Mouse (Mus musculus) spleen, postnatal 10 days (tissue): ENCODE measurements at regions not wholly inside any gene's neighbourhood (a gene's known extent, or its start where the extent isn't known, plus 50 kb on each side); places are given as distances from the start of the nearest gene placed in this dataset.

ENCODE experiments used
- DNase-seq, 2 experiments: peaks; one replicate each; pipeline ENCODE4 v3.0.0; 2021 to 2022; ENCODE audit warnings: low spot score in 2 of 2

DNA sequence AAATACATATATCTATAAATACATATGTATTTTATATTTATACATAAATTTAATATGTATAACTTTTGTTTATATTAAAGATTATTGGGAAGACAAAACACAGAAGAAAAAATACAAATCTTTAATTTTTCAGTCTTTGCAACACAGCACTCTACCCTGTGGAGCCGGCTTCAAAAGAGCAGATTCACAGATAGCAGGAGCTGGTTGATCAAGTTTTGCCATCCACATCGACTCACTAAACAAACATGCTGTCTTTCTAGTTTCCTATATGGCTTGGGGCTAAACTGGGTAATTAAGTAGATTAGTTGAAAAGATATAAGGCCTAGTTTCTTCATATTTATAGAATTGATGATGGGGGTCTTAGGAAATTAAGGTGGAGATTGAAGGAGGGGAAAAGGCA is 311.2 kb upstream of the Marcks start:
- no peak for DNase-seq

DNA sequence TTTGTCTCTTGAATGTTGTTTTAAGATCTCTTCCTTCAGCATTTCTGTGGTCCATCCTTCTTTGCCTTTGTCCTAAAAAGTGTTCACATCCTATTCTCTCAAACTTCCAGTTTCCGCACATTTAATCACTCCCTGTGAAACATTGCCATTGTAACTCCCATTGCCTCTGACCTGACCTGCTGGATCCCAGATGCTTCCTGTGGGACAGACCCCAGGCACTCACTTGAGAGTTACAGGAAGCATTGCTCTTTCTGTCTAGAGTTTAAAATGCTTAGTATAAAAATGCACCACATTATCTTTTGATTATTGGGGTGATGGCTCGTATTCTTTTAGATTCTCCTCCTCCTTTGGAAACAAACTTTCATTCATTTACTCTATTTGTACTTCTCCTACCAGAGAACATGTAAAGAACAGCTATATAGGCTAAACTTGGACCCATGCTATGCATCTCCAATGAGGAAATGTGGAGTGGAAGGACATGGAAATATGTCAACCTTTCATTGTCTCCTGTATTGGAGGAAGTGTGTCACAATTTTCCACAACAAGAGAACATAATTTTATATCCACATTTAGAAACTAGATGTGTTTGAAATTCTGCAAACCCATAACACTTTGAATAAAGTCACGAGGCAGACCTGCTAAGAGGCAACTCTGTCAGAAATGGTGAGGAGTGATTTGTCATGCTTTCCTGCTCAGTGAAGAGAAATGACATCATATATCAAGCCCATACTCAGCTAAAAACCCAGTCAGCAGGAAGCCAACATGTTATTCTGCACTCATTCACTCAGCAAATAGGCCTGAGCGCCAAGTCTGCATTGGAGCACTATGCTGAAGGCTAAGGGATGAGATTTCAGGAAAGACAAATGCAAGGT is 308.8 kb upstream of the Marcks start:
- DNase-seq, result no peak

DNA sequence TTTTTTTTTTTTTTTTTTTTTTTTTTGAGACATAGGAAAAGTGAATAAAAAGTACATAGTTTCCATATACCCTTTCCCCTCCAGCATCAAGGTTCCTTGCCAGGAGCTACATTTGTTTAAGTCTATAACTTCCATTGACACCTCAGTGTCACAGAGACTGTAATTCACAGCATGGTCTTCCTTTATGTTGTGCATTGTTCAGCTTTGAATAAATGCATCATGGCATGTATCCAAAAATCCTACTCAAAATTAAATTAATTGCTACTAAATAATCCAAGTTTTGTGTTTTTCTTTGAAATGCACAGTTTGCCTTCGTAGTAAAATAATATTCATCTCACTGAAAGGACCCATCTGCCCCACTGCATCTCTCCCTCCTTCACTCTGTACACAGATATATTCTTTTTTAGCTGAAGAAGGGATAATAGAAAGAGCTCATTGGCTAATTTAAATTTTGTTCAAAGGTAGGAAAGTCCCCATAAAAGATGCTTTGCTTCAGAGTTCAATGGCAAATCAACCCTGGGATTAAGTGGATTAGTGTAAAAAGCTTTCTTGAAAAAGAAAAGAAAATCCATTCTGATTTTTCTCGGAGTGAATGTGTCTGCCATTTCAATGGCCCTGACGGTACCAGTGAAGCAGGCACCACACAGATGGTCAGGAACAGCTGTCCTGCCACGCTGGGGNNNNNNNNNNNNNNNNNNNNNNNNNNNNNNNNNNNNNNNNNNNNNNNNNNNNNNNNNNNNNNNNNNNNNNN is 301.3 kb upstream of the Marcks start:
- DNase-seq, result no peak

DNA sequence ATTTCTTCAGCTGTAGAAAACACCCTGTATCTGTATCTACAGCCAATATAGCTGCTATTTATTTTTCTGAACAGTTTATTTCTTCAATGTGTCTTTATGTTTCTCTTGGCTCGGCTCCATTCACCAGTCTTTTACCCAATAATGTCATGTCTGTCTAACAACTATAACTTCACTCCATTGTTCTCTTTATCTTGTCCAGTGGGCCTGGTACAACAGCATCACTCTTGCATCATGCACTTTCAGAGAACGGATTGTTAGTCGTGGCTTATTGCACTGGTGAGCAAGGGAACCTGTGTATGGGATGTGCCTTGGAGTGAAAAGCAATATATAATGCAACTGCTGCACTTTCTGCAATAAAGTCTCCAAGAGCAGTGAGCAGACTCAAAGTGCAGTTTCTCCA is 299.6 kb upstream of the Marcks start:
- DNase-seq, result no peak

DNA sequence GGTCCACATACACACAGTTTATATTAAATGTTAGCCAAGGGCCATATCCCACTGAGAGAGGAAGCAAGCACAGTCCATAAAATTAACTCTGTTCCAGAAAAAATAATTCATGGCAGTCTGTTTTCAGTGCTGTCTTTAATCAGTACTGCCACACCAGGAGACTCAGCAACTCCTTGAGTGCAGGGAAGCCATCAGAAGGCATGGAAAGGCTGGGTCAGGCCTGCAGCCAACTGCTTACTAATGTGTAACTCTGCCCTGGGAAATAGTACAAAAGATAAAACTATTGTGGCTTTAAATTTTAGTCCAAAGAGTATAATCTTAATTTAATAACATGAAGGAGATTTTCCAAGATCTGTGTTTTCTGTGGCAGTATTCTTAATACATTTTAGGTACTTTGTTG is 298.1 kb upstream of the Marcks start:
- DNase-seq, result no peak

DNA sequence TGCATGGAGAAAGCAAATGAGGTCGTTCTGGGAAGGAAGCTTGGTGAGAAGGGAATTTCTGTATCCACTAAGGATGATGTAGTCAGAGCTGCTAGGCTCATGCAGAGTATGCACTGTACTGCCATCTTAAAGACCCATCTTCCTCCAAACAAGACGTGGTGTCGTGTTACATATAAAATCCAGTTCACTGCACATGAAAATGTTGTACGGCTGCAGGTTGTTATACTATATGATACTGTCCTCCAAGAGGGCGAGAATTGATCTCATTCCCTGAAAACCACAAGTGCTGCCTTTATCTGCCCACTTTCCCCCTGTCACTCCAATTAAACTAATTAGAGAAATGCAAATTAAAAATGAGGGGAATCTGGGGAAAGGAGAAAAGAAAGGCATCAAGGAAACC is 295.5 kb upstream of the Marcks start:
- no peak for DNase-seq

DNA sequence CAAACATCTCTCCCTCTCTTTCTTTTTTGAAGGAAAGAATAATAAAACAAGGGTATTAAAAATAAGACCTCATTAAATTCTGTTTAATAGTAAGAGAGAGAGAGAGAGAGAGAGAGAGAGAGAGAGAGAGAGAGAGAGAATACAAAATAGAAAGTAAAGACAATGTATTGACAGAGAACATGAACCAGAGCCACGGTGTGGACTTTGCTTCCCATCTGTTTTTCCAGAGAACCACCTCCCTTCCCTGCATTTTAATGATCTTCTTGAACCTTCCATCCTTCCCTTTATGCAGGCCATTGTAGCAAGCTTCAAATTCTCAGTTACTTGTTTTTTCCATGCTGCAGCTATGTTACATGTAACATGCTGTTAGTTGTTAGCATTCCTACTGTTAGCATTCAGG is 284.3 kb upstream of the Marcks start:
- no peak for DNase-seq

DNA sequence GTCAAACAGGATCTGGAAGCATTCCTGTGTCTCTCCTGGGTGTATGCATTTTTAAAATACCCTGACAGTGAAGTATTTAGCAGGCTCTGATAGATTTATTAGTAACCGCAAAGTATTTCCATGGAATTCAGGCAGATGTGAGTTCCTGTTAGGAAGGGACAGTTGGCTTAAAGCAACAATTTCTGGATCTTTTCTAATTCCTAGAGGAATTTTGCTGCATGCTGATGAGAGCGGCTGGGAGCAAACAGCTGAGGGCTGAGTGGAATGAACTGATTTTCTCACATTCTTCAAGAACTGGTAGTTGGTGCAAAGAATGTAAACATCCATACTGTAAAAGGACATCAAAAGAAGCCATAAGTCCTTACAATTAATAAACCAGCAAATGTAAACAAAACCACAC is 283.9 kb upstream of the Marcks start:
- no peak for DNase-seq

DNA sequence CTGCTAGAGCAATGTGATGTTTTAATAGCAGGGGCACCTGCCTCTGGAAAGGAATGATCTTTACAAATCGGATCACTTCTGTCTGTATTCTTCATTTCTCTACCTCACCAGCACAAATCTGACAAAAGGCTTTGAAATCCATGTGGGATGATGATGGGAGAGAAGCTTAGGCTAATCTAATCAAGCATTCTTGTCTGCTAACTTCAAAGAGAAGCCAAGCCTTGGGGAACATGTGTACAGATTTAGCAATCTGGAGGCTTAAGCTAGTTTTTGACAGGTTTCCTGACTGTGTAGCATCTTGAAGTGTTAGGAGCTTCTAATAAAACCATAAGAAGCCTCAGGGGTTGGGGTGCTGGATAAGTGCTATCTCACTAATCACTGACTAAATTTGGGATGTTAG is 277.6 kb upstream of the Marcks start:
- no peak for DNase-seq

DNA sequence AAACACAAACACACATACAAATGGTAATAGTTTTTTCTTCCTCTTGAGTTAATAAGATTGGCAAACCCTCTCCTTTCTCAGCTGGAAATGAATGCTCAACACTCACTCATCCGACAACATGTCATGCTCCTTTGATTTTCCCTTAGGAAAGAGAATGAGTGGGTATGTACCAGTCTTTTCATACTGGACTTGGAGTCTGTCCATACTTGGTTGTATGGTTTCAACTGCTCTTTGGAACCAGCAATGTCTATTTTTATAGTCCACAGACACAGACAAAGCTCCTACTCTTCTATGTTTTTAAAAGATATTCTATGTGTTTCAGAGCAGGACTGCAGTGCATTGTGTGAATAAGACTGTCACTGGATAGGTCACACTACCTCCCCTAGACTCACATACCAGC is 273.7 kb upstream of the Marcks start:
- no peak for DNase-seq

DNA sequence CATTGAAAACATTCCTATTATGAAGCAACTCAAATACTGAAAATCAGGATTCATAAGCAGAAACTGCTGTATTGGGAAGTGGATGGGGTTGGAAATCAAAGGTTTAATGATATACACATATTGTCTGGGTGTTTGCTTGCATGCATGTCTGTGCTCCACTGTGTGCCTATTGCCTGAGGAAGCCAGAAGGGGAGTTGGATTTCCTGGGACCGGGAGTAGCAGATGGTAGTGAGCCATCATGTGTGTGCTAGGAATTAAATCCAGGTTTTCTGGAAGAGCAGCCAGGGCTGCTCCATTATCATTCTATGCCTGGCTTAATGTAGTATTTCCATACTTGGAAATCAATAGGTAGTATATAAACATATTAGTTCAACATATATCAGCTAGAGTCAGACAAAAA is 271.0 kb upstream of the Marcks start:
- no peak for DNase-seq

DNA sequence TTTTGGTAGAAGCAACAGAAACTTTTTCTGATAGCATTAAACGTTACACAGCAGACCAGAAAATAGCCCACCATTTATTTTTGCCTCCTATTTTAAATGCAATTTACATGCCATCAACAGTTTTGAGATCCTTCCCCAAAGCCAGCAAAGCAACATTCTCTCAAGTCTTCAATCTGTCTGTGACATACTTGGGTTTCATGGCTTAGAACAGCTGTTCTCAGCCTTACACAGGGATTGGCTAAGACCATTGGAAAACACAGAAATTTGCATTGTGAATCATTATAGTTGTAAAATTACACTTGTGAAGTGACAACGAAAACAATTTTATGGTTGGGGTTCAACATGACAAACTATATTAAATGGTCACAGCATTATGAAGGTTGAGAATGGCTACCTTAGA is 268.8 kb upstream of the Marcks start:
- DNase-seq, result no peak

DNA sequence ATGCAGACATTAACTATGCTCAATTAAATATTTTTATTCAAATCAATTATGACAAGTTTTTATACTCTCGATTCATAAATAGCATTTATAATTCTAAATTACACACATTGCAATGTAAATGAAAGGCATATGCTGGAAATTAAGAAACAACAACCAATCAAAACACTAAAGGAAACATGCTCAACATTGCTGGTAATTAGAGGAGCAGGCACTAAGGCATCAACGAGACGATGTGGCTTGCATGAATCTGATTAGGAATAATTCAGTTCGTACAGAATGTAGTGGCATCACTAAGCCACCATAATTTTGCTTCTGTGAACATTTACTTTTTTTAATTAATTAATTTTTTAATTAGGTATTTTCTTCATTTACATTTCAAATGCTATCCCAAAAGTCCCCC is 266.2 kb upstream of the Marcks start:
- no peak for DNase-seq

DNA sequence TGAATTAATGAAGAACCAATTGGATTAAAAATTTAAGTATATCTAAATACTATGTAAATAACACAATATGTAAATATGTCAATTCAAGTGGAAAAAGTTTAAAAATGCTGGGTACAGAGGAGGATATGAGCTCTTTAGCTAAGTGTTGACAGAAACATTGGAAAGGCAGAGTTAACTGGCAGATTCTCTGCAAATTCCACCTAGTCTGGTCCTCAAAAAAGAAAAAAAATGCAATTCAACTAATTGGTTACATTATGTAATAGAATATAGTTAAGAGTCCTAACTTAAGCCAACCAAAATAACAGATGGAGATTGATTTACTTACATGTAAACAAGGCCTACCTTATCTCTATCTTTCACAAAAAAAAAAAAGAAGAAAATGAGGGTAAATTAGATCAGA is 265.7 kb upstream of the Marcks start:
- DNase-seq, result no peak

DNA sequence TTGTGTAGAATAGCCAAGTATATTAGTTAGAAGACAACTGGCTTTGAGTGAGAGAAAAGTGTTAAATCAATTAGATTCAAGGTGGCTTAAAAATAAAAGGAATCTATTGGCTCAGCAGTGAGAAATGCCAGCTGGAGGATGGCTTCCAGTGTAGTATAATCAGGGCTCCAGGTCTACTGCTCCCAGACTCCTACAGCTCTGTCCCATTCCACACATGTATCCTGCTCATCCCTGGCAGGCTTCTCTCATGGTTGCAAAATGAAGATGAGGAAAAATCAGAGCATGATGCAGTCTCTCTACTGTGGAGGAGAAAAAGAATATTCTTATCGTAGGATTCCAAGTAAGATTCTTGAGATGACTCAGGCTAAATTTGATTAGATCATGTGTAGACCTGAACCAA is 263.7 kb upstream of the Marcks start:
- DNase-seq, result no peak

DNA sequence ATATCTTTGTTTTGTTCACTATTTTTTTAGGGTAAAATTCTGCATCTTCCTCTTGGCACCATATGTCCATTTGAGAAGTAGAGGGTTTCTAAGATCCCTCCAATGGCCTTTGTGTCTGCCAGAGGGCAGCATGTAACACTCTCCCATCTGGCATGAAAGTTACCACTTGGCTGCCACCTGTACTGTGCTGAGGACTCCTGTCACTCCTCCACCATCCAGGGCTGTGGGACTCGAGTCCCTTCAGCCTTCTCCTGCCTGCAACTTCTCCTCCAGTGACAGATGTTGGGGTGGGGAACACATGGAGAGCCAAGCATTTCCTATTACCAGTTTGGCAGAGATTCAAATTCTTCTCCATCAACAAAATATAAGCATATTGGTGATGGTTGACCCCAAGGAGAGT is 262.3 kb upstream of the Marcks start:
- no peak for DNase-seq

DNA sequence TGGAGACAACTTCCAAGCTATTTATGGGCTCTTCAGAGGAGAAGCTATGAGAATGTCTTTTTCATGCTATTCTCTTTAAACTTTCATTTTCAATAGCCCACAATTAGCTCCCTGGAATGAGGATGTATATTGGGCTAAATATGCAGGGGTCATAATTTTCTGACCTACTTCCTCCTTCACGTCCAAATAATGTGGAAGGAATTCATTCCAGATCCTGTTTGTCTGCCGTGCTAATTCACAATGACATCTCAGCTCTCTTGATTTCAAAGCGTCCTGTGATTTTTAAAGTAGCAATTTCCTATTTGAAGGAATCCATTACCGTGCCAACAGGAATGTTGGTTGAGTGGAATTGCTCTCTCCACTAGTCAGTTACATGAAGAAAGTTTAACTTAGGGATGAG is 261.7 kb upstream of the Marcks start:
- no peak for DNase-seq

DNA sequence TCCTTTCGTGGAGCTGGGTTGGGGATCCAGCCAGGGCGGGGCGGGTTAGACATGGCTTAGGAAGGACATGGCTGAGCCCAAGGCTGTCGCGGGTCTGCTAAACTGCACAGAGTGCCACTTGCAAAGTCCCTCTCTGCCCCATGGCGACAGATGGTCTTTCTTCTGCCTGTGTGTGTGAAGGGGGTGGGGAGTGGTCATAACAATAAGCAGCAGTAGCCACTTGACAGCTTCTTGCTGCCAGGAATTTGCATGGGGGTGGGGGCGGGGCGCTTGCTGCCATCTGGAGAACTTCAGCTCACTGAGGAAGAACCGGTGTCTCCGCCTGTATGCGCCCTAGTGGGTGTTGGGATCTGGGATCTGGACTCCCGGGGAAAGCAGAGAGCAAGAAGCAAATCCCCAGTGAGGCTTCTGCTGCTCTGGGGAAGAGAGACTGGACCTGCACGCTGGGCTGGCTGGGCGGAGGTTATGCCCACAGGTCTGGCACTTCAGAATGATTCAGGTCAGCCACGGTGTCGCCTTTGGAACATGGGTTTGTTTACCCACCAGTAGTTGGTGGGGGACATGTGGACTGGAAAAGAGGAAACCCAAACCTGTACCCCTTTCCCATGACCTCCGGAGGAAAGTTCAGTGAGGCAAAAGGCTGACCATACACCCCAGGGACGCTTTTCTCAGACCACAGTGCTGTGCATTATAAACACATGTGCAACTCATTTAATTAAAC is 258.7 kb upstream of the Marcks start:
- DNase-seq, result peak; percentile 11 to 30

DNA sequence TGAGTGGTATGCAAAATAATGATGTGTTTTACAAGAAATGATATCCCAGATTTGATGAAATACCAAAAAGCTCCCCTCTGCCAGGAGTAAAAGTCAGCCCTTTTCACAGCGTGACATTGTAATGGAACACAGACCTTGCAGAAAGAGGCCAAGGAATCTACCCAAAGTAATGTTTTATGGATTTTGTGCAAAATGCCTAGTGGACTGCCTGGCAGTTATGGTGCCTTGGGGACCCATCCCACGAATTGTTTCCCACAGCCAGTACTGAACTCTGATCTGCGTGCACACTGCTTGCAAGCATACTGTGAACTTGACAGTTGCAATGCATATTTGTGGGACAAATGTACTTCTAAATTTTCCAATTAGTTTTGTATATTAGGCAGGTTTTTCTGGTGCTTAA is 251.3 kb upstream of the Marcks start:
- no peak for DNase-seq

DNA sequence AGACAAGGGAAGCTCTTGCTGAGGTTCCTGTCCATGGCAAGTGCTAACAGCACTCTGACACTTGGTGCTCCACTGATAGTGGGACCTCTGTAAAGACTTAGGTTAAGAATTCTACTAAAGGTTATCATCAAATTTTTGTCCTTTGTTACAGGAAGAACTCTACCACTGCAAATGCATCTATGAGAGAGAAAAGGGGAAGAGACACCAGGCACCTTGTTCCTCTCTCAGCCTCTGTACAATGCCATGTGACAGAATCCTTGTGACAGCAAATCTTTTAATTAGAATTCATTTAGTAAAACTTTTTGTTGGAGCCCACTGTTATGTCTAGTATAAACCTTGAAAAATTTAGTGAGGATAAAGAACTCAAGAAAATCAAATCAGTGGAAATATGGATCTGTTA is 247.5 kb upstream of the Marcks start:
- no peak for DNase-seq

DNA sequence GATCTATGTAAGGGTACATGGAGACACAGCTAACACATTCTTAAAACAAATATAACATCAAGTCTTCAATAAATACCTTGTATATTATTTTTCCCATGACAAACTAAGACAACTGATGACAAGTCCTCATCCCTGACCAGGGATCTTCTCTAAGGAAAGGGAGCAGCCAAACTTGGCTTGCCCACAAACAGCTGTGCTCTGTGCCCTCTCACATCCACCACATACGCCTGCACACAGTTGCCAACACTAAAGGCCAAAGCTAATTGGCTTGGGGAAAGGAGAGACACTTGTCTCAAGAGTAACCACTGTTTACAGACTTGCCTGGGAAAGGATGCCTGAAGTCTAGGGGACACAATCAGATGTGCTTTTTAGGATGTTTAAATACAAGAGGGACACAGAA is 241.3 kb upstream of the Marcks start:
- no peak for DNase-seq

DNA sequence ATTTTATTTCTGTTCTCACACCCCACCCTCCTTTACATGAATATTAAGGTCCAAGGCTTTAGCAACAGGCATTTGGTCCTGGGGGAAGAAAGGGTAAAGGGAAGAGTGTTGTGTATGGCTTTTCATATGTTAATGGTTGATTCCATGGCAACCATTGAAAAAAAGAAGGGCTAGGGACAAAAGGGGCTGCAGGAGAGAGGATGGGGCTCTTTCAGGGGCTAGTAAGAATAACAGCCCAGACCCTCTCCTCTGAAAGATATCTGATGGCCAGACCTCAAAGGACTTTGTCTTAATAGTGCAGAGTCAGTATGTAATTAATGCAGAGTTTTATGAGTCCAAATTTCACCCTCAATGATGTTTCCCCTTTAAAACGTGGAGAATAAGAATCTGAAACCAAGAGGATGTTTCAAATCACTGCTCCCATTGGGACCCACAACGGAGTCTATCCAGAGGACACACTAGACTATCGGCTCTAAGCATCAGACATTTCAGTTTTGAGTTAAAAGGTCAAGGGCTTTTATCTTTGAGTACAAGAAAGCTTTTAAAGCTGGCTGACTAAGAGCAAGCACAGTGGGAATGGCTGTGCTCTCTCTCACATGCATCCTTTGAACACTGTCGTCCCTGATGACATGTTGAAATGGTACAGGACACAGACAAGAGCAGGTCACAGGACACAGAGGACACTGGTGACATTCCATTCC is 239.4 kb upstream of the Marcks start:
- no peak for DNase-seq
